Mouse (Mus musculus): ENCODE results near the gene Cacna2d3. TPM values are rescaled to one million over a fixed set of nuclear protein-coding genes. Genes with fewer than 3 reads are reported as not detected.

Gene Cacna2d3
- total RNA-seq, 2 experiments from 2014 or later, result 0.23 to 0.31 TPM

GRCm38 (mm10) chr14:29051951-29052835, 669.5 kb downstream of the Cacna2d3 start:
- DNase-seq, result no peak

- no peak for DNase-seq
Observed at GRCm38 (mm10) chr14:29042355-29042754, 679.3 kb downstream of the Cacna2d3 start.

DNA sequence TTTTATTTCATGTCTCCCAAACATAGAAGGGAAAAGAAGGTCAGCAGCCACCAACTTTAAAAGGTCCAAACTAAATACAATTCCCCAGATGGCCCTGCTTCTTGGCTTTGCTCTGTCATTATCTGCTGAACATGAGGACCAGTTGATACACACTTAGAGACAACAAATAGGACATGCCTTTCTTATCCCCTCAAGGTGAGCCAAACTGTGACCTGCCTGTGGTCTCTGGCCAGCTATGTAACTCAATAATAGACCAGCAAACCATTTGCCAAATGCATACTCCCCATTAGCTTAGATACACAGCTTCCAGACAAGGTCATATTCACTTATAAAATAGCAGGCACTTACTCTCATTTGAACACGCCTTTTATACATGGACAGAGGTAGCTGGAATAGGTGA, 680.2 kb downstream of the Cacna2d3 start:
- peak; percentile 34 for DNase-seq

DNA sequence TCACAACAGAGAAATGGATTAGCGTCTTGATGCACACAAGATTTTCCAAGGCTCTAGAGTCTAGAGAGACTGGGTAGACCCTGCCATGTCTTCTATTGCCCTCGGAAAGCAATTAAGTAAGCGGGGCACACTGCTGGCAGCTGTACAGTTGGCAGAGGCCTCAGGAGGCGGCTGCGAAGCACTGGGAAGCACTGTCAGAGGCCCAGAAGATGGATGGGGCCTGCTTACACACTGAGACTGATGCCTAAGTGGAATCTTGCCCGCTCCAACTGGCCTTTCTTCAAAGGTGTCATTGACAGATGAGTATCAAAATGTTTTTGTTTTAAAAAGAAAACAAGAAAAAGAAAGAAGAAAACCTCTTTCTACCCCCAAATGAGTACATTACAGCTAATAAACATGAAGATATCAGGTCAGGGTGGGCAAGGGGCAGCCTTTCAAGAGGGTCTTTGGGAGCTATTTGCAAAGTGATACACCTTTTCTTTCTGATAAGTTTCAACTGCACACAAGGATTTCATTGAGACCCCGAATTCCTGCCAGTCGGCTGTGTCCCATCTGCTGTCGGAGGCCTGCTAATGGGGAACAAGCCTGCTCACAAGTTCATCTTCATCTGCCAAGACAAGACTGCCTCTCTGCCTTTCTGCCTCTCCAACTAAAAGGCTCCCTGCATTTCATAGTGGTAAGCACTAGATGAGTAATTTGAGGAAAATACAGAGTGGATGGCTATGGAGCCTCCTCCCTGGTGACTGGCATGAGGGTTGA, 680.9 kb downstream of the Cacna2d3 start:
- peak; percentile 21 for DNase-seq

DNA sequence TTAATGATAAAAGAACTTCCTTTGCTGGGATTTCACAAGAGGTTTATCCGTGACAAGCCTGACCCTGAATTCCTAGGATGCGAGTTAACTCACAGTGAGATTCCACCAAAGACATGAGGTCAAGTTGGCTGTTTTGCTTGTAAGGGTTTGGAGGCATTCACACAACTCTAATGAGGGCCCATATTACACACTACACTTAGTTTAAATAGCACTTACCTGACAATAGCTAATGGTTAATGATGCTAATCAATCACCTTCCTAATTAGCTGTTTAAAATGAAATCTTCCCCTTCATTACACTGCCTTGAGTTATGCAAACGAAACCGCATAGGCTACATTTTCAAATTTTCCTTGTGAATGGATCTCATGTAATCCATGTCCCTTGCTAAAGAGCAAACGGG, 683.4 kb downstream of the Cacna2d3 start:
- DNase-seq, result no peak

DNA sequence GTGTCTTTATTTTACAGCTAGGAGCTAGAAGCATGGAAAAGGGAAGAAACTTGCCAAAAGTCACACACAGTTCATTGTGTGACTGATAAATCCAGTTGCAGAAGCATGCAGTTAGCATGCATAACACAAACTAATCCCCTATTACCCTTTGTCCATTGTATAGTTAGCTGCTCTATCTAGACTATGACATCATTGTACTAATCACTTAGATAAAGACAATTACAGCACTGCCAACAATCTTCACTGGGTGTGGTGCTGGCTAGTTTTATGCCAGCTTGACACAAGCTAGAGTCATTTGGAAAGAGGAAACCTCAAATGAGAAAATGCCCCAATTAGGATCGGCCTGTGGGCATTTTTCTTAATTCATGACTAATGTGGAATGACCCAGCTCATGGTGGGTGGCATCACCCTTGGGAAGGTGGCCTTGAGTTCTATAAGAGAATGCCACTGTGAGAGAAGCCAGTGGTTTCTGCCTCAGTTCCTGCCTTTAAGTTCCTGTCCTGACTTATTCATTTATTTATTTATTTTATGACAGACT, 689.7 kb downstream of the Cacna2d3 start:
- DNase-seq, result no peak

DNA sequence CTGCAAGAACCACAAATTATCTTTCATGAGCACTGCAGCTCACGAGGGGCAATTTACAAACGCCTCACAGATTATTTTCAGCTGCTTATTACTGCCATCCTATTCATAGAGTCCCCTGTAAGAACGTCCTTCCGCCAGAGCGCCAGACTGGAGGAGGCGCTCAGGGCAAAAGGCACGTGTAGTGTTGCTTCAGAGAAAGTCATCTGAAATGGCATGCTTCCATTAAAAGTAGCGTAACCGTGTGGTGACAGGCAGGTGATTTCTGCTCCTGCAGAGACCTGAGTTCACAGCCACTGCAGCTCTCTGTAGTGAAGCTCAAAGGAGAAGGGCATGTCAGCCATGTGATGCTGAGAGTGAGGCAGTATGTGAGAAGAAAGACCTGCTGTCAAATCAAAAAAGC, 691.1 kb downstream of the Cacna2d3 start:
- DNase-seq, result no peak

- DNase-seq, result no peak
Observed at GRCm38 (mm10) chr14:29029896-29030420, 691.7 kb downstream of the Cacna2d3 start.

- DNase-seq, result no peak
Observed at GRCm38 (mm10) chr14:29029107-29029469, 692.6 kb downstream of the Cacna2d3 start.

DNA sequence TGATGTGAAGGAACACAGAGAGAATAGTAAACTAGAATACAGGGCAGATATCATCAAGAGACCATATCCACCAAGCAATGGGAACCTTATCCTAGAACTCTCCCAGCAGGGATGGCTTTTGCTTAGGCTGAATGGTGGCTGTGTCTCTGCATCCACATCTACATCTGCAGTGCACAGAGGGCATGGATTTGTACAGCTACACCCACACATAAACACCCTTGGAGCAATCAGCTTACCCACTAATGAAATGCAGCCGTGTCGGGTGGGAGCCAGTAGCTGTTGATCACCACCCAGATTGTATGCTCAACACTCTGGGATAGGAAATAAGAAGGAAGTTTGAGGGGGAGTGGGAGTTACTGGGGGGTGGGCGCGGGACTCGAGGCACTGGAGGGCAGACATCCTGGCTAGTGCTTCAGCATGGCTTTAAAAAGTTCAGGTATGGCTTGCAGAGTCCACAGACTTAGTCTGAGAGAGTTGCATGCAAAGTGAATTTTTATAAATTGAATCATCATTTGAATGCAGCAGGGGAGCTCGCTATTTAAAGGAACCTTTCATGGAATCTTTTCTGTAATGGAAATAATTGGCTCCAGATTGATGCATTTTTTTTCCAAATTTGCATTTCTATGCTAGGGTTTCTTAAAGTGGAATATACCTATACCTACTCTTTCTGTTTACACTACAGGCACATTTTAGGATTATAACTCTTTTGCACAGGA, 693.1 kb downstream of the Cacna2d3 start:
- no peak for DNase-seq

DNA sequence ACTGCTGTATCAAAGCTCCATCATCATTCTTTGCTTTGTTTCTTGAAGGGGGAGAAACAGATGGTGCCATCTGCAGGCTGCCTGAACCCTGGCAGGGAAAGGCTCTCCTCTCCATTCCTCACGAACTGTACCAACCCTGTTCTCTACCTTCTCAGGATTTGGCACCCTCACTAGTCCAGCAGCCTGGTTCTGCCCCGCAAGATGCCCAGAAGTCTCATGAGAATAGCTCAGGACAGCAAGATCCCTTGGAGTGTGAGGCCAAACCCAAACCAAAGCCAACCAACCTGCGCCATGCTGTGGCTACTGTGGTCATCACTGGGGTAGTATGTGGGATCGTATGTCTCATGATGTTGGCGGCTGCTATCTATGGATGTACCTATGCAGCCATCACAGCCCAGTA, 694.4 kb downstream of the Cacna2d3 start:
- DNase-seq, result no peak

DNA sequence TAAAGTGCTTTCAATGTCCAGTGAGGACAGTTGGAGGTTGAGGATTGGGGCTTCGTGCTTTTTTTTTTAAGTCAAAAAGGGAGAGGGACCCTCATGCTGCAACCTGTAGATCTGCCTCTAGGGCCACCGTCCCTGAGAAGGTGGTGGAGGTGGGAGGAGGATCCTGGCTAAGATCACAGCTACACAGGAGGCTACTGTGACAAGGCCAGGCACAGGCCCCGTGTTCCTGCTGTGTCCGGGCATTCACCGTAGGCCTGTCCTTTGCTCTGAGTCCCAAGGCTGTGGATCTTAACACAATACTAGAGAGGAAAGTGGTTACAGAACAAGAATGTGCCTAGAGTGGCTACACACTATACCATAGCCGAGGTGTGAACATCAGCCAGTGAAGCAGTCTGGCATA, 696.3 kb downstream of the Cacna2d3 start:
- no peak for DNase-seq

DNA sequence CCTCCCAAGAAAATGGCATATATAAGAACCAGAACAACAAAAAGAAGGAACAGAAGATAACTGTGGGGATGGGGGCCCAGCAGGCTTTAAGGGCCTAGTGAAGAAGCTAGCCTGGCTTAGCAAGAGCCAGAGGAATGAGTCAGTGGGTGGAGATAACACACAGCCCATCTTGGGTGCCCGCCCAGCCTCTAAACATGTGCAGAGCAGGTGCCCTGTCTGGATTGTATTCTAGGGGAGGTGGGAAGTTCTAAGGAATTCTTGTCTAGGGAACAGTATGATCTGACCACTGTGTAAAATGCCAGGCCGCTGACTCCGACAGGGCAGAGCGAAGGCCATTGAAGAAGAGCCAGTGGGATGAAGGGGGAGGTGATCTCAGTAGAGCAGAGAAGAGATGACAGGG, 698.4 kb downstream of the Cacna2d3 start:
- peak; percentile 34 for DNase-seq

GRCm38 (mm10) chr14:29021295-29021694, 700.4 kb downstream of the Cacna2d3 start:
- DNase-seq, result no peak

- no peak for DNase-seq
Observed at GRCm38 (mm10) chr14:29018316-29019000, 703.2 kb downstream of the Cacna2d3 start.

- peak; percentile 80 for DNase-seq
Observed at GRCm38 (mm10) chr14:29017883-29018282, 703.8 kb downstream of the Cacna2d3 start, which contains the start of gene Lrtm1. TSS of gene Lrtm1 (plus strand) at chr14:29018208.

DNA sequence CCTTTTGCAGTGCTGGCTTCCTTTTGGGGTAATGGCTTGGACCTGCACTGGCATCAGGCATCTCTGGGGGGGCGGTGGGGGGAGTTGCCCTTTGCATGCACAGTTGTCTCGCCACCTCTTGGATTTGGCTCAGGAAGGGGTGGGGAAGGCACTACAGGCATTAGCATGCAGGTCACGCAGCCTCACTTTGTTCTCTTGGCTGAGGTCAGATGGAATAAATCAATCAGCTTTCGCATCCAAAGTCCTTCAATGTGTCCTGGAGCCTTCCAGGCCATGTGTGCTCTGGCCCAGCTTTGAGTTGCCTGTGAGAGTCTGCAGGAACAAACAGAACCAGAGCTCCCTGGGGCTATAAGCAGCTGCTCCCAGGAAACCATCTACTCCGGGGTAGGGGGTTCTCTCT, 705.8 kb downstream of the Cacna2d3 start:
- DNase-seq, result no peak

GRCm38 (mm10) chr14:29014680-29015079, 707.0 kb downstream of the Cacna2d3 start:
- no peak for DNase-seq

- DNase-seq, result no peak
Observed at GRCm38 (mm10) chr14:29013161-29013560, 708.5 kb downstream of the Cacna2d3 start.

DNA sequence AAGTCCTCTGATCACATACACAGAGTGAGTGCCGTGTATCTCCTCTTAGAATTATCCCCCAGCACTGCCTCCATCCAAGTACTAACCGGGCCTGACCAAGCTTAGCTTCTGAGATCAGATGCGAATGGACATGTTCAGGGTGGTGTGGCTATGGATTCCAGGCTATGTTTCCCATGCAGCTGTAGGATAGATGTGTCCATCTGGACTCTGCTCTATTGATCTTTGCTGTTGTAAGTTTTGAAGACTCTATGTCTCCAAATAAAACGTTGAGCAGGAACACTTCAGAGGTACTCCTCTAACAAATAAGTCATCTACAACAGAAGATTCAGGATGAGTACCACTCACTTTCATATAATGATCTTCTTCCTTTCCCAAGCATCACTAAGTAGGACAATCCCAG, 712.0 kb downstream of the Cacna2d3 start:
- no peak for DNase-seq

DNA sequence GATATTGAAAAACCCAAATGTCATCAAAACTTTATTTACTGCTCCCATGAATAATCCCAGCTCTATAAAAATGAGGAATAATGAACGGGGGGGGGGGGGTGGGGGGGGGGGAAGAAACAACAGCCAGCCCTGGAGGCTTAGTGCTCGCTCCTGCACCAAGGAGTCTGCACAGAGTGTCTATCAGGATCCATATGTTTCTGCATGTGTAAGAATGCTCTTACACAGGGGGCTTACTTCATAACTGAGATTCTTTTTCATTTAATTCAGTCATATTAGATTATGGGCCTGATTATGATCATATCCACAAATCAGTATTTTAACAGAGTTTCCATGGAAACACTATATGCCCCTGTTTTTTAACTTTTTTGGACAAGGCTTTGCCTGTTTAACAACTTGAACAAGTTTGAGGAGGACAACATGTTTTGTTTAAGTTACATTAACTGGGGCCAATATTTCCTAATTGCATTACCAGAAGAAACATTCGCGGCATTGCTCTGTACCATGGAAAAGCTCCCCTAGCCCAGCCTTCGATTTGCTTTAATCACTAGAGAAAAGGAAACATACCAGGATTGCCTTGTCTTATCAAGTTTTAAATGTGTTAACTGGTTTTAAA, 716.3 kb downstream of the Cacna2d3 start:
- DNase-seq, result no peak
